Mouse (Mus musculus) limb, embryonic 11.5 days (tissue): ENCODE measurements at regions not wholly inside any gene's neighbourhood (a gene's known extent, or its start where the extent isn't known, plus 50 kb on each side); places are given as distances from the start of the nearest gene placed in this dataset.

Source experiments
- ATAC-seq: fragments of 200-750 bp; cut with Nextera tagmentation; 2 replicates; pipeline ENCODE4 v1.8.0; 2017; ENCODE audit warnings: low read depth; ENCODE audit not compliant: insufficient number of reproducible peaks, low FRiP score, low TSS enrichment
- DNase-seq: peaks from one replicate; pipeline ENCODE4 v3.0.0-alpha.2; 2015; ENCODE audit warnings: low spot score
- H3K27ac ChIP-seq: fragments of 300-500 bp; sonication (generic); replicated peaks from 2 replicates; pipeline ENCODE4 v1.5.1; 2014; ENCODE audit warnings: low read depth, mild to moderate bottlenecking, low read length
- H3K27me3 ChIP-seq: fragments of 300-500 bp; sonication (generic); 2 replicates; pipeline ENCODE4 v1.6.1; 2014; ENCODE audit warnings: mild to moderate bottlenecking, low read length, mixed read lengths; ENCODE audit not compliant: control insufficient read depth, insufficient read depth
- H3K36me3 ChIP-seq: fragments of 300-500 bp; sonication (generic); 2 replicates; pipeline ENCODE4 v1.6.1; 2014; ENCODE audit warnings: mild to moderate bottlenecking, low read length, moderate library complexity, mixed read lengths; ENCODE audit not compliant: control insufficient read depth, insufficient read depth
- H3K4me1 ChIP-seq: fragments of 300-500 bp; sonication (generic); 2 replicates; pipeline ENCODE4 v1.6.1; 2014; ENCODE audit warnings: low read length, mixed read lengths; ENCODE audit not compliant: control insufficient read depth, insufficient read depth
- H3K4me2 ChIP-seq: fragments of 300-500 bp; sonication (generic); 2 replicates; pipeline ENCODE4 v1.6.1; 2014; ENCODE audit warnings: low read depth, mild to moderate bottlenecking, moderate library complexity; ENCODE audit not compliant: severe bottlenecking
- H3K4me3 ChIP-seq: fragments of 300-500 bp; sonication (generic); 2 replicates; pipeline ENCODE4 v1.5.1; 2014; ENCODE audit warnings: low read depth, low read length
- H3K9ac ChIP-seq: fragments of 300-500 bp; sonication (generic); 2 replicates; pipeline ENCODE4 v1.6.1; 2014; ENCODE audit warnings: mild to moderate bottlenecking, low read length
- H3K9me3 ChIP-seq: fragments of 300-500 bp; sonication (generic); 2 replicates; pipeline ENCODE4 v1.6.1; 2016; ENCODE audit warnings: low read length; ENCODE audit not compliant: control insufficient read depth
- WGBS: fragments of 180-500 bp; shearing (Covaris S2); extraction: QIAGEN DNeasy Blood & Tissue Kit; methylation state at CpG from one replicate; pipeline ENCODE4 v1.1.7; 2014; 5-methylcytosine and 5-hydroxymethylcytosine counted together

DNA sequence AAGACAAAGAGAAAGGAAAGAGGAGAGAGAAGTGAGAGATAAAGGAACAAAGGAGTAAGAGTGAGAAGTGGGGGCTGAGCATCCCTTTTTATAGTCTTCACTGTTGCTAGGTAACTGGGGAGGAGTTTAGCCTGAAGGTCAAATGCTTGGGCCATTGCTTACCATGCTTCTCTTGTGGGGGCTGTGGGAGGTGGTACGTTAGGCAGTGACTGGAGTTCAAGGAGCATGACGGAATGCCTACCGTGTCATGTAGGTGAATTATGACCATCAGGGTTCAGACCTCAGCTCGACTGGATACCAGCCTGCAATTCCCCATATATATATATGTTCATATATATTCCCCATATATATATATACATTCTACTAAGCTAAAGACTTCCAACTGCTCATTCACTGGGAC is 571.8 kb downstream of the Trib2 start:
- DNase-seq = no peak
- 78% methylated on average over 4 of the region's 4 CpGs for WGBS
- Histone ChIP-seq H3K9ac (no peak overlapping the region), H3K4me3 (no peak overlapping the region), H3K27me3 (no peaks in the 10 kb centered on the region), H3K4me2 (no peak overlapping the region), H3K9me3 (no peaks in the 10 kb centered on the region), H3K27ac (no peak overlapping the region), H3K36me3 (no peaks in the 10 kb centered on the region), H3K4me1 (no peaks in the 10 kb centered on the region)
- no peak for ATAC-seq

DNA sequence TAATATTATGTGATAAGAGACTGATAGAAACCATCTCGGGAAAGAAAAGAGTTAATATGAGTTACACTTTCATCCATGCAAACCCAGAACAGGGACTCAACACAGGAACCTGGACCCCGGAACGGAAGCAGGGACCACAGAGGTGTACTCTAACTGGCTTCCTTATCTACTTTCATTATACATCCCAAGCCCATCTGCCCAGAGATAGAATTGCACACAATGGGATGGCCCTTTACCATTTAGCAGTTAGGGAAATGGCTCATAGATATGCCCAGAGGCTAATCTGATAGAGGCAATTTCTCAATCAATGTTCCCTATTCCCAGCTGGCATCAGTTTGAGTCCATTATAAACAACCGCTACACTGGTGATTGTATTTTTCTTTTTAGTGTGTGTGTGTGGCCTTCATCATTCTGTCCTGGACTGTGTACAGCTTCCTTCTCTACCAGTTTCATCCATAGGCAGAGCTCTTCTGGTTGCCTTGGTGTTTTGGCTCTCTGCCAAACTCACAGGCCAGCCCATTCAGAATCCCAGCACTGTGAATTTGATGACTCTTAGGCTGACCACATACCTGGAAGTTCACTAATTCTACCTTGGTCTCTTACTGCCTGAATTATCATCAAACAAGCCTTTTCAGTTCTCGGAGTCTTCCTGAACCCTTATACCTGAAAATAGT is 594.1 kb downstream of the Trib2 start:
- DNase-seq = no peak
- no peak overlapping the region for H3K4me2 ChIP-seq

DNA sequence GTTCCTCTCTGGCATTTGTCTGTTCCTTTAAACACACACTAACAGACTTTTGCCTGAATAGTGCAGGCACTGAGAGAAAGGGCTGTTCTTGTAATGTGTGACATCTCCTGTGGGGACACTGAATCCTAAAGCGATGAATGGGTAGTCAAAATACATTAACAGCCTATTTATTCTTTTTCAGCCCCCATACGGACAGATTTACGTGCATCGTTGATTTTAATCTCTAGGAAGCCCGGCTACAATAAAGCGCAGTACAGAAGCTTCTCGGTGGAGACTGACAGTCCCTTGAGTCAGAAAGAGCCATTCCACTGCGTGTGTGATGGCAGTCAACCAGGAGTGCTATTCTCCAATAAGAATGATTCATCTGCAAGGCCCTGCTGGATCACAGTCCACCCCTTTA is 598.2 kb downstream of the Trib2 start:
- Histone ChIP-seq H3K4me1 (no peaks in the 10 kb centered on the region), H3K27me3 (no peaks in the 10 kb centered on the region), H3K9me3 (no peaks in the 10 kb centered on the region), H3K4me2 (no peak overlapping the region), H3K9ac (no peak overlapping the region), H3K36me3 (no peaks in the 10 kb centered on the region), H3K4me3 (no peak overlapping the region), H3K27ac (no peak overlapping the region)
- ATAC-seq (no peak), DNase-seq (no peak)
- 84% methylated on average over 8 of the region's 8 CpGs for WGBS

More for the DNA sequence above, 594.1 kb downstream of the Trib2 start:
- H3K27ac ChIP-seq = no peak overlapping the region
- H3K4me1 ChIP-seq = no peaks in the 10 kb centered on the region
- H3K9ac ChIP-seq = no peak overlapping the region
- H3K27me3 ChIP-seq = no peaks in the 10 kb centered on the region
- no peaks in the 10 kb centered on the region for H3K36me3 ChIP-seq
- H3K9me3 ChIP-seq = no peaks in the 10 kb centered on the region
- WGBS = 93% methylated on average over 5 of the region's 5 CpGs
- no peak for ATAC-seq
- no peak overlapping the region for H3K4me3 ChIP-seq

DNA sequence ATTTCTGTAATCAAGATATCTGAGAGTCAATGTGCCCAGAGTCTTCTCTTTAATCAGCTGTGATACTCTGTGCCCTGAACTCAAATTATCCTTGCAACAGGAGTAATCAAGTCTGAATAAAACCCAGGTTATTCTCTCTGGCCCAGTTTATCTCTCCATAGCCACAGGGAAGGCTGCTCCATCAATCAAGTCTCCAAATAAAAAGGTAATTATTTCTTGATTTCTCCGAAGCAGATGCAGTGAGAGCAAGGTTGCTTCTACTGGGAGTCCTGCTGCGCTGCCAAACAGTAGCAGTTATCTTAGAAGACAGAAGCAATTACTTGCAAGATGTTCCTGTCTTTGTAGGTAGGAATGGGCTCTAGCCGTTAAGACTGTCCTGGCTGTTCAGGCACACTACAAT is 600.5 kb downstream of the Trib2 start:
- Histone ChIP-seq H3K9me3 (no peaks in the 10 kb centered on the region), H3K27ac (no peak overlapping the region), H3K27me3 (no peaks in the 10 kb centered on the region), H3K36me3 (no peaks in the 10 kb centered on the region), H3K4me3 (no peak overlapping the region), H3K9ac (no peak overlapping the region), H3K4me1 (no peaks in the 10 kb centered on the region), H3K4me2 (no peak overlapping the region)
- WGBS = 72% methylated on average over 3 of the region's 3 CpGs
- ATAC-seq (no peak), DNase-seq (no peak)

GRCm38 (mm10) chr12:15174411-15175041 is 642.2 kb downstream of the Trib2 start:
- no peaks in the 10 kb centered on the region for H3K27me3 ChIP-seq
- no peak overlapping the region for H3K9ac ChIP-seq
- H3K4me3 ChIP-seq = no peak overlapping the region
- H3K9me3 ChIP-seq = no peaks in the 10 kb centered on the region
- no peak overlapping the region for H3K27ac ChIP-seq
- H3K4me1 ChIP-seq = no peaks in the 10 kb centered on the region
- WGBS = 50% methylated on average over 6 of the region's 6 CpGs
- DNase-seq (no peak), ATAC-seq (no peak)
- no peak overlapping the region for H3K4me2 ChIP-seq
- H3K36me3 ChIP-seq = no peaks in the 10 kb centered on the region

- 86% methylated on average over 5 of the region's 5 CpGs for WGBS
- Histone ChIP-seq H3K4me3 (no peak overlapping the region), H3K27me3 (no peaks in the 10 kb centered on the region), H3K4me1 (no peaks in the 10 kb centered on the region), H3K36me3 (no peaks in the 10 kb centered on the region), H3K27ac (no peak overlapping the region), H3K9me3 (no peaks in the 10 kb centered on the region), H3K9ac (no peak overlapping the region), H3K4me2 (no peak overlapping the region)
- no peak for ATAC-seq
- no peak for DNase-seq
These were observed 654.1 kb downstream of the Trib2 start for GRCm38 (mm10) chr12:15162605-15163004.

DNA sequence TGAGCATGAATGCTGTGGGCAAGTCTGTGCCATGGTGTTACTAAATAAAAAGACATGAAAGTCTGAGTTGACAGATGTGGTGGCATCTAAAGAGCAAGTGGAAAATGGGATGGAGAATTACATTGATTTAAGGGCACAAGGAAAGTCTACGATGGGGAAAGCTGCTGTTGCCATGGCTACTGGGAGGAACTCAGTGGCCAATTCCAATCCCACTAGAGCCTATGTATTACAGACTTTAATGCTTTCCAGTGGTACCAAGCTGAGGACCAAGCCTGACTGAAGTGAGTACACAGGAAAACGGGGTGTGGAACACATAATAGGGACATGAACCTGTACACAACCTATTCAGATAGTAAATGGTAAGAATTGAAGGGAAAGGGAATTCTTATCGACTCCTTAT is 654.9 kb downstream of the Trib2 start:
- Histone ChIP-seq H3K27me3 (no peaks in the 10 kb centered on the region), H3K4me3 (no peak overlapping the region), H3K9ac (no peak overlapping the region), H3K27ac (no peak overlapping the region), H3K9me3 (no peaks in the 10 kb centered on the region), H3K36me3 (no peaks in the 10 kb centered on the region), H3K4me1 (no peaks in the 10 kb centered on the region), H3K4me2 (no peak overlapping the region)
- ATAC-seq = no peak
- 82% methylated on average over 3 of the region's 3 CpGs for WGBS
- no peak for DNase-seq

GRCm38 (mm10) chr12:15160478-15160998 is 656.2 kb downstream of the Trib2 start:
- H3K4me1 ChIP-seq = no peaks in the 10 kb centered on the region
- 95% methylated on average over 2 of the region's 2 CpGs for WGBS
- H3K27me3 ChIP-seq = no peaks in the 10 kb centered on the region
- H3K9me3 ChIP-seq = no peaks in the 10 kb centered on the region
- no peaks in the 10 kb centered on the region for H3K36me3 ChIP-seq
- H3K4me3 ChIP-seq = no peak overlapping the region
- H3K9ac ChIP-seq = no peak overlapping the region
- no peak for ATAC-seq
- H3K4me2 ChIP-seq = no peak overlapping the region
- no peak overlapping the region for H3K27ac ChIP-seq
- DNase-seq = no peak
